Mouse (Mus musculus) heart, embryonic 12.5 days (tissue): Measurements from ENCODE around the gene Itga2b. TPM values are rescaled to one million over a fixed set of nuclear protein-coding genes. Genes with fewer than 3 reads are reported as not detected.

Experiments
- ATAC-seq: fragments of 200-750 bp; cut with Nextera tagmentation; 2 replicates; pipeline ENCODE4 v1.8.0; 2017; ENCODE audit warnings: moderate TSS enrichment, moderate library complexity; ENCODE audit not compliant: insufficient number of reproducible peaks, low FRiP score
- H3K27ac ChIP-seq: fragments of 300-500 bp; sonication (generic); 2 replicates; pipeline ENCODE4 v1.5.1; 2016; ENCODE audit warnings: mild to moderate bottlenecking, moderate library complexity; ENCODE audit not compliant: poor library complexity, severe bottlenecking
- H3K27me3 ChIP-seq: fragments of 300-500 bp; sonication (generic); replicated peaks from 2 replicates; pipeline ENCODE4 v1.6.1; 2016; ENCODE audit warnings: mild to moderate bottlenecking, moderate library complexity
- H3K36me3 ChIP-seq: fragments of 300-500 bp; sonication (generic); 2 replicates; pipeline ENCODE4 v1.6.1; 2016; ENCODE audit warnings: mild to moderate bottlenecking, moderate library complexity
- H3K4me1 ChIP-seq: fragments of 300-500 bp; sonication (generic); replicated peaks from 2 replicates; pipeline ENCODE4 v1.6.1; 2016; ENCODE audit warnings: mild to moderate bottlenecking
- H3K4me2 ChIP-seq: fragments of 300-500 bp; sonication (generic); 2 replicates; pipeline ENCODE4 v1.6.1; 2016; ENCODE audit warnings: mild to moderate bottlenecking, moderate library complexity
- H3K4me3 ChIP-seq: fragments of 300-500 bp; sonication (generic); 2 replicates; pipeline ENCODE4 v1.5.1; 2016; ENCODE audit warnings: mild to moderate bottlenecking
- H3K9ac ChIP-seq: fragments of 300-500 bp; sonication (generic); 2 replicates; pipeline ENCODE4 v1.6.1; 2016; ENCODE audit warnings: mild to moderate bottlenecking, moderate library complexity
- H3K9me3 ChIP-seq: fragments of 300-500 bp; sonication (generic); replicated peaks from 2 replicates; pipeline ENCODE4 v1.6.1; 2016; ENCODE audit warnings: mild to moderate bottlenecking, moderate library complexity
- WGBS: fragments of 180-500 bp; shearing (Covaris S2); methylation state at CpG from one replicate; pipeline ENCODE4 v1.1.7; 2016; 5-methylcytosine and 5-hydroxymethylcytosine counted together
- polyA plus RNA-seq: library from polyadenylated mRNA; unstranded; fragments of >200 nt; fragmentation: Nextera tagmentation; extraction: Ambion mirVana; gene quantifications from 2 replicates; pipeline ENCODE4 v1.2.1, GENCODE M21; 2016

Gene Itga2b
- polyA plus RNA-seq, 1 experiment from 2014 or later: 16.5 TPM

DNA sequence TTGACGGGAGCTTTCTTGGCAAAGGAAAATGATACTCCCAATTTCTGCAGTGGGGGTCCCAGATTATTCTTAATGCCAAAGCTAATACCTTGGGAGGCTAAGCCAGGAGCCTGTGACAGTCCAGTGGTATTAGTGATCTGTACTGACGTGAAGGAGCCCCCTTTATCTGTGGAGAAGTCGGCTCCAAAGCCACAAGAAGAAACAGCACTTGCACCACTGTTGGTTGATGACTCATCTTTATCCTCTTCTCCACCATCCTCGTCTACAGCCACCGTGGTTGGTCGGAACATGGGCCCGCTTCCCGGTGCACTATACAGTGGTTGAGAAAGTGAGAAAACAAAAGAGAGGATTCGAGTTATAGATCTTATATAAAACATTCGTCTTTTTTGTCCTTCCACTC lies 11.9 kb upstream of the Itga2b start:
- no peak for ATAC-seq
- peaks cover 69% of the 10 kb centered on the region for H3K36me3 ChIP-seq
- WGBS: 89% methylated on average over 10 of the region's 10 CpGs

DNA sequence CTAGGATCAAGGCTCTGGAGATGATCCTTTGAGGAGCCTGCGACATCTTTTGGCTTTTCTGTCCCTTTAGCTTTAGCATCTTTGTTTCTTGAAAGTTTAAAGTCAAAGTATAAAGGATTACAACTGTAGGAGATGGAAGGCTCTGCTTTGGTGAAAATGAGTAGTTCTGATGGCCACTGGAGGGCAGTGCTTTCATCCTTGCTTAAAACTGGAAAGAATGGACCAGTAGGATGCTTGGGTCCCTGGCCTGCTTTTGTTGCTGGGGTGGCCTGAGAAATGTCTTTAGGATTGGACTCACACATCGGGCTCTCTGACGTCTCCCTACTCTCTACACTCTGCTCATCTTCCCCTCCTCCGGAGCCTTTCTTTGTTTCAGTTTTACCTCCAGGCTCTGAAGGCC lies 11.0 kb upstream of the Itga2b start:
- no peaks in the 10 kb centered on the region for H3K4me1 ChIP-seq
- H3K4me3 ChIP-seq: no peak overlapping the region
- peaks cover 63% of the 10 kb centered on the region for H3K36me3 ChIP-seq
- WGBS: 93% methylated on average over 4 of the region's 4 CpGs
- no peaks in the 10 kb centered on the region for H3K9me3 ChIP-seq
- ATAC-seq: no peak
- H3K4me2 ChIP-seq: no peak overlapping the region
- no peak overlapping the region for H3K27ac ChIP-seq
- H3K27me3 ChIP-seq: no peaks in the 10 kb centered on the region
- H3K9ac ChIP-seq: no peak overlapping the region

More for the DNA sequence above, 11.9 kb upstream of the Itga2b start:
- H3K4me2 ChIP-seq: no peak overlapping the region
- no peak overlapping the region for H3K27ac ChIP-seq
- no peaks in the 10 kb centered on the region for H3K27me3 ChIP-seq
- H3K9me3 ChIP-seq: no peaks in the 10 kb centered on the region
- H3K4me1 ChIP-seq: no peaks in the 10 kb centered on the region
- H3K4me3 ChIP-seq: no peak overlapping the region
- H3K9ac ChIP-seq: no peak overlapping the region

DNA sequence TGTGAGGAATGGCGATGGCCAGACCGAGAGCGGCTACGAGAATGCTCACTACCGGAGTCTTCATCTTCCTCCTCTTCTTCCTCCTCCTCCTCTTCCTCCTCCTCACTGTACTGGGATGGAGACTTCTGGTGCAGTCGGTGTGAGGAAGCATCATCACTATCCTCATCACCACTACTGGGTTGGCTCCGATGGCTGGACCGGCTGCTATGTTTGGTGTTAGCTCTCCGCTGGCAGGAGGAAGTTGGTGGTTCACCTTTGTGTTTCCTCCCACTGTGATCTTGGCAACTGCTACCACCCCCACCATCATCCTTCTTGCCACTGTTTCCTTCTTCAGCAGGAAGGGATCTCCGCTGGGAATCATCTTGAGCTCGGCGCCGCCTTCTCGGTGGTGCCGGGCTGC lies 10.2 kb upstream of the Itga2b start:
- Histone ChIP-seq H3K4me1 (no peaks in the 10 kb centered on the region), H3K4me3 (no peak overlapping the region), H3K27me3 (no peaks in the 10 kb centered on the region), H3K36me3 (peaks cover 60% of the 10 kb centered on the region), H3K4me2 (no peak overlapping the region), H3K27ac (no peak overlapping the region), H3K9ac (no peak overlapping the region), H3K9me3 (no peaks in the 10 kb centered on the region)
- WGBS: 97% methylated on average over 15 of the region's 15 CpGs
- no peak for ATAC-seq

DNA sequence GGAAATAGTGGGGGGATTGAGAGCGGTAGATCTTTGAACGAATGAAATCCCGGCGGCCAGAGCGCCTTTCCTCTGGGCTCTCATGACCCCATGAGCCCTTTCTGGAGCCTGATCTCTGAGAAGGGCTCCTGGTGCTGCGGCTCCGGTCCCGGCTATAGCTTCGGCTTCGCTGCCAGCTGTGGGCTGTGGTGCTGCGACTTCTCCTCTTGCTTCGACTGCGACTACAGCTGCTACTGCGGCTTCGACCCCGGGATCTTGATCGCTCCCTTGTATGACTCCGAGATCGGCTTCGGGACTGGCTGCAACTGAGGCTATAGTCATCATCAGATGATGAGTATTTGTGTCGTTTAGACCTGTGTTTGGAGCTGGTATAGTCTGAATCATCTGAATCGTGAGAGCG lies 9.7 kb upstream of the Itga2b start:
- peaks cover 57% of the 10 kb centered on the region for H3K36me3 ChIP-seq

DNA sequence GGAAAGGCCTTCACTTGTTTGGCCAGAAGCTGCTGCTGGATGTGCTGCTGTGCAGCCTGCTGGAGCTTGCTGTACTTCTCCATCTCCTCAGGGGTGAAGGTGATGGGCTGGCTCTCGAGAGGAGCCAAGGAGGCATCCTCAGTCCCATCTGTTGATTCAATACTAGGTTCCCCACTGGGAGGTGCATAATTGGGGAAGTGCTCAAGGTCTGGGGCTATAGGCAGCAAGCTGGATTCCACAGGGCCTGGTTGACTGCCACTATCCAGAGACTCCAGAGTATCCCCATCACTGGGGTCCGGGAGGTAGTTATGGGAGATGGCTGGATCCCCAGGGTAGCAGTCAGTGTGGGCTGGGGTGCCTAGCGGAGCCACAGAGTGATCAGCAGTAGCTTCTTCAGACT lies 8.7 kb upstream of the Itga2b start:
- no peak overlapping the region for H3K4me3 ChIP-seq
- H3K9me3 ChIP-seq: no peaks in the 10 kb centered on the region
- WGBS: 82% methylated on average over 3 of the region's 3 CpGs
- H3K9ac ChIP-seq: no peak overlapping the region
- H3K36me3 ChIP-seq: peaks cover 63% of the 10 kb centered on the region
- no peaks in the 10 kb centered on the region for H3K27me3 ChIP-seq
- H3K27ac ChIP-seq: no peak overlapping the region
- no peak overlapping the region for H3K4me2 ChIP-seq
- no peaks in the 10 kb centered on the region for H3K4me1 ChIP-seq
- ATAC-seq: no peak

More for the DNA sequence above, 9.7 kb upstream of the Itga2b start:
- H3K9ac ChIP-seq: no peak overlapping the region
- no peaks in the 10 kb centered on the region for H3K4me1 ChIP-seq
- no peak overlapping the region for H3K27ac ChIP-seq
- H3K4me2 ChIP-seq: no peak overlapping the region
- H3K9me3 ChIP-seq: no peaks in the 10 kb centered on the region
- 95% methylated on average over 23 of the region's 23 CpGs for WGBS
- no peak overlapping the region for H3K4me3 ChIP-seq
- no peaks in the 10 kb centered on the region for H3K27me3 ChIP-seq
- ATAC-seq: no peak

DNA sequence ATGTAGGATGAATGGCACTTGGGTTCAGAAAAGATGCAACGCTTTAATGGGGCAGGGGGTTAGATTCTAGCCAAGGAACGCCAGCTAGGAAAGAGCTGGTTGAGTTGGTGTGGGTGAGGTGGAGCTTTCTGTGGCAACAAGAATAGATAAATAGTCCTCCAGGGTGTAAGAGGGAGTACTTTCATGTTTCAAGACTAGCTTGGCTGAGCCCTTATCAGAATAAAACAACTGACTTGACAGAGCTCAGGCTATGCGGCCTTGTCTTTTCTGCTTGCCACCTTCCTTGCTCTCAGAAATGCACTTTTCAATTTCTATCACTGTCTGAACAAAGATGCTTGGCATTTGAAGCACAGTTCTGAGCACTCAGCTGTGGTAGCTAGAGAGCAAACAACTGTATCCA lies 5.1 kb upstream of the Itga2b start:
- no peak overlapping the region for H3K27ac ChIP-seq
- H3K4me1 ChIP-seq: peaks cover 6% of the 10 kb centered on the region
- H3K9ac ChIP-seq: no peak overlapping the region
- ATAC-seq: no peak
- H3K9me3 ChIP-seq: no peaks in the 10 kb centered on the region
- H3K36me3 ChIP-seq: peaks cover 42% of the 10 kb centered on the region
- no peak overlapping the region for H3K4me2 ChIP-seq
- no peak overlapping the region for H3K4me3 ChIP-seq
- no peaks in the 10 kb centered on the region for H3K27me3 ChIP-seq
- 84% methylated on average over 3 of the region's 3 CpGs for WGBS

DNA sequence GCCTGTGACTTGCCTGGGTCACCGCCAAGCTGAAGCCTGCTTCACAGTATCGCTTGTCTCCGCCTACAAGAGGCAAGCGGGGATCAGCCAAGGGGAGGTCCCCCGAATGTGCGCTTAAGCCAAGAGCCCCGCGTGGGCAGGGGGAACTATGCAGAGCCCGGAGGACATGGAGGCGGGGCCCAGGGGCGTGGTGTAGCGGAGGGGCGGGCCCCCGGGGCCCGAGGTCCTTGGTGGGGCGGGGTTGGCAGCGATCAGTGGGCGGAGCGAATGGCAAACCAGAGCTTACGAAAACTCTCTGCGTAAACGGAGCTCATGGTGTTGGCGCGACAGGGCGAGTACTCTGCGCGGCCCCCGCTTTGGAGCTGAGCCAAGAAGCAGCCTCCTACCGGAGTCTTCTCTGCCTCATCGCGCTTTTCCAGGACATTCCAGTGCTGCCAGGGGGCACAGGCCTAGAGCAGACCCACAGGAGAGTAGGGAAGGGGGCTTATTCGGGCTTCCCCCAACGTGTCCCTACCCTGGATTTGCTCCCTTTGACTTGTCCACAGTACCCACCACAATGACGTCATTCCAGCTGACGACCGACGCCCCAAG lies 2.8 kb downstream of the Itga2b start:
- H3K36me3 ChIP-seq: no peaks in the 10 kb centered on the region
- no peaks in the 10 kb centered on the region for H3K9me3 ChIP-seq
- H3K27me3 ChIP-seq: peaks cover 8% of the 10 kb centered on the region; the same call in 1 of the 2 replicates
- H3K4me3 ChIP-seq: peak overlapping the region; percentile 51
- H3K4me2 ChIP-seq: peak overlapping the region; percentile 83
- peak; percentile 92 for ATAC-seq
- peak overlapping the region; percentile 62 for H3K27ac ChIP-seq
- under 1% methylated on average over 37 of the region's 37 CpGs for WGBS
- peak overlapping the region; percentile 61 for H3K9ac ChIP-seq
- H3K4me1 ChIP-seq: peaks cover 33% of the 10 kb centered on the region

DNA sequence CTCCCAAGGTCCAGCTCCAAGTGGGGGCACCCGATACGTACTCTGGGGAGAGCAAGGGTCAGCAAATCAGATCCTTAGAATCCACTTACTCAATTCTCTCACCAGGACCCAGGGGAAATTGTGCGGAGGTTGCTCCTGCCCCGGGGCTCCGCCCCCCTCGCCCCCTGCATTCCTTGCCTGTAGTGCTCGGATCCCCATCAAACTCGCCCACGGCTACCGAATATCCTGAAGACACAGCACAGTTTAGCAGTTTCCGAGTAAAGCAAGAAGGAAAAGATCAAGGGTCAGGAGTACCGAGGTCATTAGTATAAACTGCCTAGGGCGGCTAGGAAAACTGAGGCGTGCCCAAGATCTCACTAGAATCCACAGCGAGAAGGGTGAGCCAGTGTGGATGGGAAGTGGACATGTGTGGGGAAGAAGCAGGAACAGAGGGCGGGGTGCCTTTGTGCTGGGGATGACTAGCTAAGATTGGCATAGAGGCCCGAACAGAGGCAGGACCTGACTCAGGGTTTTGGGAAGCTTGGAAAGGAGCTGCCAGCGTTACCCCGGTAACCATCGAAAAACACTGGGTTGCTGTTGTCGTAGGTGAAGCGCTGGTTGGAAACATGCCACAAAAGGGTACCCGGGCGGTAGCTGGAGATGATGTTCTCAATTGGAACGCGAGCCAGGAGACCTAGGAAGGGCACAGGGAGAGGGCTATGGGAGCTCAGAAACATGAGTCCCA lies 4.0 kb downstream of the Itga2b start:
- H3K9me3 ChIP-seq: no peaks in the 10 kb centered on the region
- no peak overlapping the region; the same call in 1 of the 2 replicates for H3K4me3 ChIP-seq
- no peak overlapping the region for H3K27ac ChIP-seq
- peaks cover 30% of the 10 kb centered on the region for H3K4me1 ChIP-seq
- WGBS: 25% methylated on average over 26 of the region's 26 CpGs
- no peak for ATAC-seq
- no peaks in the 10 kb centered on the region for H3K36me3 ChIP-seq
- peak overlapping the region; percentile 83 for H3K4me2 ChIP-seq
- peaks cover 10% of the 10 kb centered on the region; the same call in 1 of the 2 replicates for H3K27me3 ChIP-seq
- no peak overlapping the region for H3K9ac ChIP-seq

DNA sequence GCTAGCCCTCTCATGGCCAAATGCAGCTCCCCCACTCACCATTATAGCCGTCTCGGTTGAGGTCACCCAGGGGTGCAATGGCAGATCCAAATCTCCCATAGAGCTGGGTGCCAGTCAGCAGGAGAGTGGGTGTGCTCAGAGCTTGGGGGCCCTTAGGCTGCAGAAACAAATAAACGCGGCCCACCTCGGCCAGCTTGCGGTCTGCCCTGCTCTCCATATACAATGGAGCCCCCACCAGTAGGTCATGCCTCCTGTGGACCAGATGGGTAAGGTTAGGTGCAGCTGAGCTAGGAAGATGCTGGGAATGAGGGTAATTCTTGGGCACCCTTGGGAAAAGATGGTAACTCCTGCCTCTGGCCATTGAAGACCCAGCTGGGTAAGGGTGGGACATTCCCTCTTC lies 5.0 kb downstream of the Itga2b start:
- peaks cover 31% of the 10 kb centered on the region for H3K4me1 ChIP-seq
- H3K27ac ChIP-seq: no peak overlapping the region
- 87% methylated on average over 6 of the region's 6 CpGs for WGBS
- no peaks in the 10 kb centered on the region for H3K9me3 ChIP-seq
- ATAC-seq: no peak
- H3K4me2 ChIP-seq: no peak overlapping the region
- H3K4me3 ChIP-seq: no peak overlapping the region
- no peak overlapping the region for H3K9ac ChIP-seq
- H3K27me3 ChIP-seq: peaks cover 16% of the 10 kb centered on the region; the same call in 1 of the 2 replicates
- H3K36me3 ChIP-seq: no peaks in the 10 kb centered on the region

DNA sequence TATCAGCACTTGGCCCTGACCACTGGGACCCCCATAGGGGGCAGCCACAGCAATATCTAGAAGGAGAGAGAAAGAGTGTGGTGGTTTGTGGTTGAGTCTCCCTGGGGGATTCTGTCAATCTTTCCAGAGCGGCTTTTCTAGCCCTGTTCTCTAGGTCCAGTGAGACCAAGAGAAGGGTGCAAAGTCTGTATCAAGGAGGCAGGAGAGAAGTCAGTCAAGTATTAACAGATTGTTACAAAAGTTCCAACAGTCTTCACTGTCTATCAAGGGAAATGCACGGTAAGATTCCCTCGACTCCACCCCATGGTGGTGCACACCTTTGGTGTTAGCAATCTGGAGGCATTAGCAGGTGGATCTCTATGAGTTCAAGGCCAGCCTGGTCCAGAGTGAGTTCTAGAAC lies 8.2 kb downstream of the Itga2b start:
- no peak overlapping the region for H3K4me2 ChIP-seq
- H3K27me3 ChIP-seq: peaks cover 35% of the 10 kb centered on the region
- no peak overlapping the region for H3K9ac ChIP-seq
- peaks cover 17% of the 10 kb centered on the region for H3K4me1 ChIP-seq
- 77% methylated on average over 3 of the region's 3 CpGs for WGBS
- no peaks in the 10 kb centered on the region for H3K9me3 ChIP-seq
- no peaks in the 10 kb centered on the region for H3K36me3 ChIP-seq
- no peak overlapping the region for H3K27ac ChIP-seq
- no peak for ATAC-seq
- H3K4me3 ChIP-seq: no peak overlapping the region

DNA sequence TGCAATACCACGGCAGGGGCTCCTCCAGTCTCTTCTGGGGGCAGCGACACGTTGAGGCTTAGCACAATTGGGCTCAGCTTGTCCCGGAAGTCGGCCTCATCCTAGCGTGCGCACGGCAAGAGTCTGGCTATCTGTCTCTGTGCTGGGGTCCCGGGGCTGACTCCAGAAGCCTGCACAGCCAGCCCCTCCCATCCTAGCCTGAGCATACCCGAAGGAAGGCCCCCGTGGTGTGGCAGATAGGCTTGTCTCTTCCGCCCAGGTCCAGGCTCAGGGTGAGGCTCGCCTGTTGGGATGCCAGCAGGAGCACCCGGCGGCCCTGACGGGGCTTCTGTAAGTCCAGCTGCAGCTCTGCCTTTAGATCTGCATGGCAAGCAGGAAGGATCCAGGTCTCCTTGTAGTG lies 9.4 kb downstream of the Itga2b start:
- Histone ChIP-seq H3K4me2 (no peak overlapping the region), H3K27ac (no peak overlapping the region), H3K9me3 (no peaks in the 10 kb centered on the region), H3K4me1 (peaks cover 22% of the 10 kb centered on the region), H3K36me3 (no peaks in the 10 kb centered on the region), H3K9ac (no peak overlapping the region), H3K4me3 (no peak overlapping the region), H3K27me3 (peaks cover 36% of the 10 kb centered on the region)
- WGBS: 31% methylated on average over 16 of the region's 16 CpGs
- no peak for ATAC-seq
